Mouse (Mus musculus) cerebellum, adult 11 months (tissue): ENCODE results near the gene 4933402E13Rik.

Experiments used
- DNase-seq: peaks from one replicate; pipeline ENCODE4 v3.0.0; 2022

Gene 4933402E13Rik

GRCm38 (mm10) chrX:62283199-62283598 is at the start of gene 4933402E13Rik:
TSS of gene 4933402E13Rik (plus strand) at chrX:62283499.
- no peak for DNase-seq
